ENCODE assay signal across 36 mouse cellular contexts in the genomic region with DNA sequence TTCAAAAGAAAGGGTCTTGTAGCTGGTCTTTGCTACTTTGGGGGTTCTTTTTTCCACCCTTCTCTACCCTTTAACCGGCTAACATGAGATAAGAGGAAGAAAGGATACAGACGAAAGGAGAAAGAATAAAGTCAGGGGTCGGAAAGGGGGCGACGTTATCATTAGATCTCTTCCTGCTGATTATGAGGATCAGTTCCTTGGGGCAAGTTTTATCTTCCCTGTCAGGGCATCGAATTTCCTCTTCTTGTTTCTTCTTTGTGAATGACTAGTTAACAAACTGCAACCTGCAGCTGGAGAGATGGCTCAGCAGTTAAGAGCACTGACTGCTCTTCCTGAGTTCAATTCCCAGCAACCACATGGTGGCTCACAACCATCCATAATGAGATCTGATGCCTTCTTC. TPM values are rescaled to one million over a fixed set of nuclear protein-coding genes. Genes with fewer than 3 reads are reported as not detected.
"Had no signal": no experiment of that assay in that cellular context is flagged by ENCODE, and none has a peak within 500 bp of the region (broad histone marks: within the 10 kb centered on the region; RNA-seq: fewer than 3 reads in every experiment).

No protein-coding gene starts in this region.

- DNase-seq: left cerebral cortex, postnatal 4 days; liver; liver, embryonic 13.5 days; liver, postnatal 0 days; lung, adult 18-20 months; lung, adult 2 months; lung, embryonic 14.5 days; lung, postnatal 10 days; lung, postnatal 14 days; lung, postnatal 36 days; lung, postnatal 4 days had no signal

- H3K4me2 ChIP-seq: limb, embryonic 12.5 days; limb, embryonic 13.5 days; limb, embryonic 15.5 days; liver, embryonic 11.5 days; liver, embryonic 12.5 days; liver, embryonic 13.5 days; liver, embryonic 15.5 days; lung, embryonic 14.5 days; lung, embryonic 15.5 days; midbrain, embryonic 12.5 days; midbrain, embryonic 13.5 days; midbrain, embryonic 15.5 days; neural tube, embryonic 12.5 days had no signal

- H3K4me3 ChIP-seq: limb, embryonic 10.5 days; limb, embryonic 12.5 days; limb, embryonic 13.5 days; limb, embryonic 15.5 days; liver, embryonic 12.5 days; liver, embryonic 13.5 days; liver, embryonic 15.5 days; lung, embryonic 15.5 days; megakaryocyte, embryonic 14.5 days; midbrain, embryonic 10.5 days; midbrain, embryonic 12.5 days; midbrain, embryonic 13.5 days; midbrain, embryonic 15.5 days; myocyte; neural tube, embryonic 12.5 days had no signal

- H3K27ac ChIP-seq: limb, embryonic 10.5 days; limb, embryonic 12.5 days; limb, embryonic 13.5 days; limb, embryonic 15.5 days; liver, embryonic 12.5 days; liver, embryonic 13.5 days; liver, embryonic 14.5 days; liver, embryonic 15.5 days; lung, embryonic 15.5 days; macrophage; midbrain, embryonic 10.5 days; midbrain, embryonic 12.5 days; midbrain, embryonic 13.5 days; midbrain, embryonic 15.5 days; neural tube, embryonic 12.5 days had no signal

- H3K9me3 ChIP-seq: limb, embryonic 10.5 days; limb, embryonic 12.5 days; limb, embryonic 13.5 days; limb, embryonic 15.5 days; liver, embryonic 12.5 days; liver, embryonic 13.5 days; liver, embryonic 15.5 days; lung, embryonic 15.5 days; midbrain, embryonic 10.5 days; midbrain, embryonic 12.5 days; midbrain, embryonic 13.5 days; midbrain, embryonic 15.5 days; neural tube, embryonic 12.5 days had no signal

- H3K9ac ChIP-seq: limb, embryonic 12.5 days; limb, embryonic 13.5 days; limb, embryonic 15.5 days; liver, embryonic 12.5 days; liver, embryonic 13.5 days; liver, embryonic 14.5 days; liver, embryonic 15.5 days; liver, postnatal 0 days; lung, embryonic 14.5 days; lung, embryonic 15.5 days; midbrain, embryonic 12.5 days; midbrain, embryonic 13.5 days; midbrain, embryonic 15.5 days; neural tube, embryonic 12.5 days had no signal

- ATAC-seq: liver, embryonic 12.5 days; liver, postnatal 0 days; lung, postnatal 0 days; midbrain, embryonic 13.5 days; midbrain, embryonic 15.5 days; midbrain, embryonic 16.5 days had no signal

- H3K36me3 ChIP-seq: limb, embryonic 10.5 days; limb, embryonic 12.5 days; limb, embryonic 13.5 days; limb, embryonic 15.5 days; liver, embryonic 12.5 days; liver, embryonic 13.5 days; liver, embryonic 15.5 days; lung, embryonic 15.5 days; midbrain, embryonic 10.5 days; midbrain, embryonic 12.5 days; midbrain, embryonic 13.5 days; midbrain, embryonic 15.5 days; neural tube, embryonic 12.5 days had no signal

RNA-seq across cellular contexts. Expression of a gene that starts 4.9 kb away (rescaled TPM):
- total RNA-seq: liver, adult 2 months; megakaryocyte progenitor cell, adult 5-6 weeks; megakaryocyte, adult 5-6 weeks; megakaryocyte-erythroid progenitor cell, adult 5-6 weeks; monocyte, adult 5-6 weeks had no signal
- polyA plus RNA-seq: liver, adult 2 months; liver, embryonic 11.5 days; liver, embryonic 13.5 days; liver, embryonic 15.5 days; liver, postnatal 0 days; macrophage; midbrain, embryonic 10.5 days; midbrain, embryonic 12.5 days; myocyte; neural tube, embryonic 11.5 days; neural tube, embryonic 12.5 days had no signal
